Mouse (Mus musculus) midbrain, embryonic 14.5 days (tissue): ENCODE measurements at regions not wholly inside any gene's neighbourhood (a gene's known extent, or its start where the extent isn't known, plus 50 kb on each side); places are given as distances from the start of the nearest gene placed in this dataset.

ENCODE experiments used
- ATAC-seq: fragments of 200-750 bp; cut with Nextera tagmentation; 2 replicates; pipeline ENCODE4 v1.8.0; 2017; ENCODE audit warnings: moderate number of reproducible peaks, moderate library complexity; ENCODE audit not compliant: low FRiP score, low TSS enrichment
- DNase-seq: peaks from one replicate; pipeline ENCODE4 v3.0.0-alpha.2; 2015
- H3K27ac ChIP-seq: fragments of 300-500 bp; sonication (generic); replicated peaks from 2 replicates; pipeline ENCODE4 v1.5.1; 2014; ENCODE audit warnings: mild to moderate bottlenecking, low read depth, low read length, moderate library complexity
- H3K27me3 ChIP-seq: fragments of 300-500 bp; sonication (generic); 2 replicates; pipeline ENCODE4 v1.6.1; 2014; ENCODE audit warnings: low read length, control low read depth, mixed read lengths; ENCODE audit not compliant: control insufficient read depth, insufficient read depth
- H3K36me3 ChIP-seq: fragments of 300-500 bp; sonication (generic); 2 replicates; pipeline ENCODE4 v1.6.1; 2014; ENCODE audit warnings: low read length, control low read depth; ENCODE audit not compliant: control insufficient read depth, insufficient read depth
- H3K4me1 ChIP-seq: fragments of 300-500 bp; sonication (generic); 2 replicates; pipeline ENCODE4 v1.6.1; 2014; ENCODE audit warnings: mild to moderate bottlenecking, antibody characterized with exemption, low read length, control low read depth; ENCODE audit not compliant: control insufficient read depth, insufficient read depth
- H3K4me2 ChIP-seq: fragments of 300-500 bp; sonication (generic); 2 replicates; pipeline ENCODE4 v1.6.1; 2014; ENCODE audit warnings: mild to moderate bottlenecking, low read length, moderate library complexity
- H3K4me3 ChIP-seq: fragments of 300-500 bp; sonication (generic); replicated peaks from 2 replicates; pipeline ENCODE4 v1.5.1; 2014; ENCODE audit warnings: low read depth, low read length
- H3K9ac ChIP-seq: fragments of 300-500 bp; sonication (generic); replicated peaks from 2 replicates; pipeline ENCODE4 v1.6.1; 2014; ENCODE audit warnings: mild to moderate bottlenecking, low read length, moderate library complexity
- H3K9me3 ChIP-seq: fragments of 300-500 bp; sonication (generic); 2 replicates; pipeline ENCODE4 v1.6.1; 2016; ENCODE audit warnings: low read length, control low read depth, mixed read lengths; ENCODE audit not compliant: control insufficient read depth
- WGBS: fragments of 180-500 bp; shearing (Covaris S2); extraction: QIAGEN DNeasy Blood & Tissue Kit; methylation state at CpG from one replicate; pipeline ENCODE4 v1.1.7; 2014; 5-methylcytosine and 5-hydroxymethylcytosine counted together

DNA sequence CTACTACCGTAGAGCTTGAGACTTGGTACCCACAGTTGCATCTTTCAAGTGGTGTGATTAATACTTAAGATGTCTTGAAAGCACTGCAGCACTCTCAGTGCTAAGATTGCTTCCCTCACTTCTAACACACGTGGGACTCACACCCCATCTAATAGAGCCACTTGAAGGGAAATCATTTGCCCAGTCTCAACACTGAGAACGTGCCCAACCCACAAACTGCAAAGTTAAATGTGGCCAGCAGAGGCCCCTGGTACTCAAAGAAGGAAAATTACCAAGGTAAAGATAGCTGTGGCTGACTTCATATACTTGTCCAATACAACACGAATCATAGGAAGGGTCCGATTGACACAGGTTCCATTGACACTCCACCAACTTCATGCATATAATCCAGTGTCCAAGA, 238.4 kb upstream of the Rps6ka3 start:
- H3K27ac ChIP-seq, result no peak overlapping the region
- H3K4me1 ChIP-seq, result no peaks in the 10 kb centered on the region
- no peaks in the 10 kb centered on the region for H3K27me3 ChIP-seq
- H3K9ac ChIP-seq, result no peak overlapping the region
- WGBS, result 67% methylated on average over 5 of the region's 5 CpGs
- H3K36me3 ChIP-seq, result no peaks in the 10 kb centered on the region
- H3K4me3 ChIP-seq, result no peak overlapping the region
- H3K4me2 ChIP-seq, result no peak overlapping the region
- H3K9me3 ChIP-seq, result no peaks in the 10 kb centered on the region
- ATAC-seq, result no peak
- peak; percentile 6 for DNase-seq

DNA sequence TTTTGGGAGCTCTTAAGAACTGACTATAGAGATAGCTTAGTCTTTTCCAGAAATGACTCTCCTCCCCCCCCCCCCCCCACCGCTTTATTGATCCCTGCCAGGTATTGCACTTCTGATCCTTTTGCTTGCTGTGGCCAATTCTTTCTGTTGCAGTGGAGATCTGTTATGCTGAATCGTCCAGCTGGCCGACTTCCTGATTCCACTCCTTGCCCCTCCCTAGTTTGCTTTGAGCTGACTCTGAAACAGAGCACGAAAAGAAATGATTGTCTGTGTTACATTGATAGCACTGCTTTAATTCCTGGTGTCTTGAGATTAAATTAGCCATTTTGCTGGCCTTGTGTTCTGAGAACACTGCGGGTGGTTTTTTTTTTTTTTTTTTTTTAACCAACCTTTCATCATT, 233.5 kb upstream of the Rps6ka3 start:
- no peaks in the 10 kb centered on the region for H3K36me3 ChIP-seq
- no peak overlapping the region for H3K27ac ChIP-seq
- no peak overlapping the region for H3K9ac ChIP-seq
- H3K27me3 ChIP-seq, result no peaks in the 10 kb centered on the region
- ATAC-seq (no peak), DNase-seq (peak; percentile 10)
- H3K9me3 ChIP-seq, result no peaks in the 10 kb centered on the region
- H3K4me1 ChIP-seq, result no peaks in the 10 kb centered on the region
- H3K4me3 ChIP-seq, result no peak overlapping the region
- 66% methylated on average over 5 of the region's 5 CpGs for WGBS
- no peak overlapping the region for H3K4me2 ChIP-seq

DNA sequence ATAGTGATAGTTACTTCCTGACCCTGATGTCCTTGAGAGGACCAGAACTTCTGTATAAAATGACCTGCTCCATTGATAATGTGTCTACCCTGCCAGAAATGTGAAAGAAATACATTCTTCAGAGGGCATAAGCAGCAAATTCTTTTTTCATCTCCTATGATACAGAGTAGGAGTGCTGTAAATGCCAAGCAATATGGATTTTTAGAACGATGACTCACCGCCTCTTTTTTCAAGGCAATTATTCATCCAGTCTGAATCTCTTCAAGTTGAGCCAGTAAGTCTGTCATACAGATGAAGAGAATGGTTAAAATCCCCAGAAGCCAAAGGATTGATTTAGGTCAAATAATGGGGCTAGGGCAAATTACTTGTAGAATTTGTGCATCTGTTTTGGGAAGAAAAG, 225.4 kb upstream of the Rps6ka3 start:
- H3K4me2 ChIP-seq, result no peak overlapping the region
- no peak for ATAC-seq
- H3K27ac ChIP-seq, result no peak overlapping the region
- no peaks in the 10 kb centered on the region for H3K4me1 ChIP-seq
- WGBS, result 90% methylated on average over 2 of the region's 2 CpGs
- H3K36me3 ChIP-seq, result no peaks in the 10 kb centered on the region
- H3K9me3 ChIP-seq, result no peaks in the 10 kb centered on the region
- H3K9ac ChIP-seq, result no peak overlapping the region
- H3K27me3 ChIP-seq, result no peaks in the 10 kb centered on the region
- no peak for DNase-seq
- no peak overlapping the region for H3K4me3 ChIP-seq

DNA sequence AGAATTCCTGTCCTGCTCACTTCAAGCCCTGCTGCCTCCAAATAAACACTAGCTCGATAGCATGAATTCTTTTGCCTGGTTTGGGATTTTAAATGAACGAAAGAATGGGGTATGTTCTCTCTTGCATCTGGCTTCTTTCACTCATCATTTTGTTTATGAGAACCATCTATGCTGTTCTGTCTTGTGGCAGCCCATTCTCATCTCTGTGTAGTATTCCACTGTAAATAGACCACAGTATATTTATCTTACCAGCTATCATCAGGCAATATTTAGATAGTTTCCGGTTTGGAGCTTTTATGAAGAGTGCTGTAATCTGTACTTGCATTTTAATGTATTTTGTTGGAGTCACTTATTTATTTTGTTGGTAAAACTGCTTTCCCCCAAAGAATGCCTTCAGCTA, 222.4 kb upstream of the Rps6ka3 start:
- no peak overlapping the region for H3K4me2 ChIP-seq
- DNase-seq, result no peak
- no peaks in the 10 kb centered on the region for H3K4me1 ChIP-seq
- no peak overlapping the region for H3K4me3 ChIP-seq
- no peak overlapping the region for H3K9ac ChIP-seq
- ATAC-seq, result no peak
- no peaks in the 10 kb centered on the region for H3K27me3 ChIP-seq
- WGBS, result 80% methylated on average over 3 of the region's 3 CpGs
- no peaks in the 10 kb centered on the region for H3K36me3 ChIP-seq
- no peak overlapping the region for H3K27ac ChIP-seq
- no peaks in the 10 kb centered on the region for H3K9me3 ChIP-seq

DNA sequence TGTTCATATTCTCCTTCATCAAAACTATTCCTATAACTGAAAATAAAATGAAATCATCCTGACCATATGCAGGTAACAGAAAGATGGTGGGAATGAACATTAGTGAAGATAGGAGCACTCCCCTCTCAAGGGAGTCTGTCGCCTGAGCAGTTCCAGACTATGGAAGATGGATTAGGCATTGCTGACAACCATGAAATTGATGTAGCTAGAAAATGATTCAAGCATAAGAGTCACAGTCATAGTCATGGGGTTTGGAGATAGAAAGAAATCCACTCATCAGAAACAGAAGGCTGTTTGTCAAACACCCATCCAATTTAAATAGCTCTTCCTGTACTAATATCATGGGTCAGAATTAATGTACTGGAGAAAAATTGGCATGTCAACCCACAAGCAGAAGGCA, 191.2 kb upstream of the Rps6ka3 start:
- Histone ChIP-seq H3K36me3 (no peaks in the 10 kb centered on the region), H3K27ac (no peak overlapping the region), H3K9me3 (no peaks in the 10 kb centered on the region), H3K4me2 (no peak overlapping the region), H3K4me3 (no peak overlapping the region), H3K9ac (no peak overlapping the region), H3K4me1 (no peaks in the 10 kb centered on the region), H3K27me3 (no peaks in the 10 kb centered on the region)
- WGBS, result 64% methylated on average over 1 of the region's 1 CpGs
- ATAC-seq (no peak), DNase-seq (no peak)

DNA sequence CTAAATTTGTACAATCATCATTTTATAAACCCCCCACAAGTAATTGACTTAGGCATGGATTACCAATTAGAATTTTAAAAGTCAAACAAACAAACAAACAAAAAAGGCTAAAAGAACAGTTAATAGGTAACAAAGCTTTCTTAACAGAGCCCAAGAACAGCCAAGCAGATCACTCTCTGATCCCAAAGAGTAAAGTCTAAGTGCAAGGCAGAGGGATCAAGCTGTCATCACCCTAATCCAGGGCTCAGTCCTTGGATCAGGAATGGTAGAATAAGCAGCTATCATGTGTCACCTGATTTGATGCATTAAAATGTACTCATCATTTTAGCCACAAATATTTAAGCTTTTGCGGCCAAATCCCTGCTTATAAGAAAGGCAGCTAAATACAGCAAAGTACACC, 183.8 kb upstream of the Rps6ka3 start:
- DNase-seq (no peak), ATAC-seq (no peak)
- Histone ChIP-seq H3K4me1 (no peaks in the 10 kb centered on the region), H3K4me2 (no peak overlapping the region), H3K4me3 (no peak overlapping the region), H3K27ac (no peak overlapping the region), H3K36me3 (no peaks in the 10 kb centered on the region), H3K27me3 (no peaks in the 10 kb centered on the region), H3K9ac (no peak overlapping the region), H3K9me3 (no peaks in the 10 kb centered on the region)
- 89% methylated on average over 1 of the region's 1 CpGs for WGBS

DNA sequence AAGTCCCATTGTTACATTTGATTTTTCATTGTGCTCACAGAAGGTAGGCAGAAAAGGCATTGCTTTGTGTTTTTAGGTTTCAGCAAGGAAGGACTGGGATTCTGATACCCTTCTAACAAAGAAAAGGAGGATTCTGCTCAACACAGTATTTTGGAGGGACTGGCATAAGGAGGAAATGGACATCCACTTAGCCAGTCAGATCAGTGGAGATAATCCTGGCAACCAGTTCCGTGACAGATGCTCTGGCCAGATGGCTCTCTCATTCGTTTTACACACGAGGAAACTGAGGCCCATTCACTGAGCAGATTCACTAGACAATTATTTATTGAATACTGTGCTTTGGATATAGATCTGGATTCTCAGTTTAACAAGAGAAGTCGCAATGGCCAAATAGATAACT, 178.2 kb upstream of the Rps6ka3 start:
- Histone ChIP-seq H3K27me3 (no peaks in the 10 kb centered on the region), H3K4me2 (no peak overlapping the region), H3K27ac (no peak overlapping the region), H3K4me3 (no peak overlapping the region), H3K9me3 (no peaks in the 10 kb centered on the region), H3K4me1 (no peaks in the 10 kb centered on the region), H3K36me3 (no peaks in the 10 kb centered on the region), H3K9ac (no peak overlapping the region)
- DNase-seq (no peak), ATAC-seq (no peak)
- WGBS, result 57% methylated on average over 4 of the region's 4 CpGs

DNA sequence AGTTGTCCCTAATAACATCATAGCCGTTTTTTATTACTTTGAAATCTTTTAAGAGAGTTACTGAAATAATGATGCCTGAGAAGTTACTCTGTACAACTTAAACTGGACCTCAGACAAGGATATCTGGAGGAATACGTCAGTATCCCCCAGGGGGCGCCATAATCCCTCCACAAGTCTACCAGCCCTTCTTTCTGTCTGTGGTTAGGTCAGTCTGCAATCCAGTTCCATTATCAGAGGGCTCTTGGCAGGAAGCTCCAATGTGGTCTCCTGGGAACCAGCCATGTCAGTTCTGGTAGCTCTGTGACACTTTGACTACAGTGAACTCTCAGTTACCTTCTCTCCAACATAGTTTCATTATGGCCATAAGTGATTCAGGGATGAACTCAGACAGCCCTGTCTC, 166.7 kb upstream of the Rps6ka3 start:
- H3K4me2 ChIP-seq, result no peak overlapping the region

DNA sequence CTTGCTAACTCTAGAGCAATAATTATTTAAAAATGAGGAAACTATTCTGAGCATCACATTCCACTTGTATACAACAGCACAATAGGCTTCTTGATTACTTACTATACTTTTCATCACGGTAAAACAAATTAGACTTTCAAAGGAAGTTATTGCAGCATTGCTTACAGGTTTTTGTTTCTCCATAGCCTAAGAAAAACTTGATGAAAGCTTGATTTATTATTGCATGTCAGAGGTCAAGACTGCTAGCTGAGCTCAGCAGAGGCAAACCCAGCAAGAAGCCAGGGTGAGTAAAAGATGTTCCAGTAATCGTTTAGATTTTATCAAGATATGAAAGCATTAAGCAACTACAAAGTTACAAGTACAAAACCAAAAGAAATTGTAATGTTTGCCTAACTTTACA, 162.2 kb upstream of the Rps6ka3 start:
- ATAC-seq, result no peak
- Histone ChIP-seq H3K36me3 (no peaks in the 10 kb centered on the region), H3K4me1 (no peaks in the 10 kb centered on the region), H3K27me3 (no peaks in the 10 kb centered on the region), H3K4me3 (no peak overlapping the region), H3K27ac (no peak overlapping the region), H3K9me3 (no peaks in the 10 kb centered on the region), H3K4me2 (no peak overlapping the region), H3K9ac (no peak overlapping the region)
- DNase-seq, result no peak
- WGBS, result 75% methylated on average over 2 of the region's 2 CpGs

More for the DNA sequence above, 166.7 kb upstream of the Rps6ka3 start:
- no peak overlapping the region for H3K9ac ChIP-seq
- WGBS, result 16% methylated on average over 3 of the region's 3 CpGs
- H3K27me3 ChIP-seq, result no peaks in the 10 kb centered on the region
- no peaks in the 10 kb centered on the region for H3K4me1 ChIP-seq
- H3K9me3 ChIP-seq, result no peaks in the 10 kb centered on the region
- ATAC-seq (no peak), DNase-seq (peak; percentile 28)
- H3K27ac ChIP-seq, result no peak overlapping the region
- no peaks in the 10 kb centered on the region for H3K36me3 ChIP-seq
- H3K4me3 ChIP-seq, result no peak overlapping the region
